Mouse (Mus musculus) naive thymus-derived CD4-positive, alpha-beta T cell, adult 2 months (primary cell): ENCODE measurements at regions not wholly inside any gene's neighbourhood (a gene's known extent, or its start where the extent isn't known, plus 50 kb on each side); places are given as distances from the start of the nearest gene placed in this dataset.
A peak's percentile ranks its signal among the peaks of the same experiment; 100 is the strongest.
"Not testable (repeated sequence)": the region's sequence is repeated elsewhere in the genome, so short reads cannot be mapped to it uniquely, and the experiment has no call there.

ENCODE experiments used
- DNase-seq: peaks from one replicate; pipeline ENCODE4 v3.0.0-alpha.2; 2011; ENCODE audit warnings: low read depth

GRCm38 (mm10) chr8:126877039-126877365 is 68.6 kb downstream of the Tomm20 start:
- no peak for DNase-seq

GRCm38 (mm10) chr8:126876300-126877038 is 69.2 kb downstream of the Tomm20 start:
- DNase-seq: no peak

- no peak for DNase-seq
Observed at GRCm38 (mm10) chr8:126875491-126876155, 70.0 kb downstream of the Tomm20 start.

GRCm38 (mm10) chr8:126874846-126875245 is 70.8 kb downstream of the Tomm20 start:
- peak; percentile 54 for DNase-seq

- no peak for DNase-seq
Observed at GRCm38 (mm10) chr8:126874126-126874730, 71.4 kb downstream of the Tomm20 start.

GRCm38 (mm10) chr8:126873306-126873705 is 72.3 kb downstream of the Tomm20 start:
- no peak for DNase-seq

- no peak for DNase-seq
Observed at GRCm38 (mm10) chr8:126872574-126872973, 73.1 kb downstream of the Tomm20 start.

- DNase-seq: no peak
Observed at GRCm38 (mm10) chr8:126872133-126872532, 73.5 kb downstream of the Tomm20 start.

- no peak for DNase-seq
Observed at GRCm38 (mm10) chr8:126869464-126869850, 76.2 kb downstream of the Tomm20 start.

- DNase-seq: no peak
Observed at GRCm38 (mm10) chr8:126868831-126869463, 76.7 kb downstream of the Tomm20 start.

- DNase-seq: peak; percentile 79
Observed at GRCm38 (mm10) chr8:126867121-126867988, 78.3 kb downstream of the Tomm20 start.

GRCm38 (mm10) chr8:126864314-126864948 is 81.2 kb downstream of the Tomm20 start:
- no peak for DNase-seq

GRCm38 (mm10) chr8:126863661-126864060 is 82.0 kb downstream of the Tomm20 start:
- DNase-seq: not testable (repeated sequence)

GRCm38 (mm10) chr8:126861754-126862153 is 83.9 kb downstream of the Tomm20 start:
- DNase-seq: no peak

- DNase-seq: no peak
Observed at GRCm38 (mm10) chr8:126860630-126861029, 85.0 kb downstream of the Tomm20 start.

- DNase-seq: no peak
Observed at GRCm38 (mm10) chr8:126859706-126860424, 85.8 kb downstream of the Tomm20 start.

GRCm38 (mm10) chr8:126857307-126858203 is 88.1 kb downstream of the Tomm20 start:
- peak; percentile 58 for DNase-seq

GRCm38 (mm10) chr8:126855914-126856313 is 89.7 kb downstream of the Tomm20 start:
- peak; percentile 80 for DNase-seq

- peak; percentile 28 for DNase-seq
Observed at GRCm38 (mm10) chr8:126855056-126855609, 90.5 kb downstream of the Tomm20 start.
